Mouse (Mus musculus) E14TG2a.4 (cell line): ENCODE measurements at regions not wholly inside any gene's neighbourhood (a gene's known extent, or its start where the extent isn't known, plus 50 kb on each side); places are given as distances from the start of the nearest gene placed in this dataset.

Experiments used
- CTCF ChIP-seq: conservative IDR thresholded peaks from 2 replicates; pipeline ENCODE4 v1.5.1; 2014; ENCODE audit warnings: low read length
- NANOG ChIP-seq: IDR thresholded peaks from 2 replicates; pipeline ENCODE4 v1.6.1; 2014; ENCODE audit warnings: borderline replicate concordance, low read length, mixed read lengths
- POU5F1 ChIP-seq: IDR thresholded peaks from 2 replicates; pipeline ENCODE4 v1.6.1; 2014; ENCODE audit warnings: low read length, borderline replicate concordance

GRCm38 (mm10) chr16:70239432-70239941 lies 74.3 kb upstream of the Gbe1 start:
- TF ChIP-seq CTCF, result no peak
- no peak for TF ChIP-seq NANOG
- no peak for TF ChIP-seq POU5F1
